Mouse (Mus musculus) erythroblast, embryonic 14.5 days (primary cell): Measurements from ENCODE around the gene Cdk5rap2.

Experiments used
- GATA1 ChIP-seq: IDR thresholded peaks from 2 replicates; pipeline ENCODE4 v1.6.1; 2012; ENCODE audit warnings: low read length, inconsistent platforms, mixed read lengths
- TAL1 ChIP-seq: IDR thresholded peaks from 3 replicates; pipeline ENCODE4 v1.6.1; 2012; ENCODE audit warnings: low read length, inconsistent platforms, mixed read lengths

GRCm38 (mm10) chr4:70224503-70224902 lies 185.7 kb downstream of the Cdk5rap2 start:
- no peak for TF ChIP-seq GATA1
- TF ChIP-seq TAL1 = no peak
